Mouse (Mus musculus): ENCODE measurements around the gene Tle4.
"Not testable (repeated sequence)": the region's sequence is repeated elsewhere in the genome, so short reads cannot be mapped to it uniquely, and the experiment has no call there.

The Tle4 gene

DNA sequence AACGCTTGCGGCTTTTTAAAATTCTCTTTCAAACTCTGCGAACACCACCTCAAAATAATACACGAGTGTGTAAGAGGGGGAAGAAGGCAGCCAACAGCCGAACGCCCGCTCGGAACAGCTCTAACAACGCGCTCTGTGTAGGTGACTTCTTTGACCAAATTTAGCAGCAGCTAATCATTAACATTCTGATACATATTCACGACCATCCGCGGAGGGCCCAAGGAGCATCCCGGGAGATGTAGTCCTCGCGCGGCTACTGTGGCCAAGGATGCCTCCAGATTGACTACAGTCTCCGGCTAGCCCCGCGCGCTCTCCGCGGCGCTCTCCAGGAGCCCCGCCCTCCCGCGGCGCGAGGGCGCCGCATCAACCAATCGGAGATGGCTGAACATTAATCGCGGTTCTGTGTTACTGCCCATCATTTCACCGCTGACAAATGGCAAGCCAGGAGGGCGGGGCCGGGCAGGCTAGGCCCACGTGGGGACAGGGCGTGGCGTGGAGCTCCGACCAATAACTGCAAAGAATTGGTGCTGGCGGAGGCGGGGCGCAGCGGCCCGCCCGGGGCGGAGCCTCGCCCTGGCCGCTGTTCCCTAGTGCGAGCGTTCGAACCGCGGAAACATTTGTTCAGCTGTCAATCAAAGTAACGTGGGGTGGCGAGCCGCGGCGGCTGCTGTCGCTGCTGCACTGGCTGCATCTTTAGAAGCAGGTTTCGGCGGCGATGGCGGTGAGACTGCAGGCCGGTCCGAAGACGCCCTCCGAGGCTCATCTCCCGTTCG is at the start of gene Tle4:
Gene Tle4, minus strand, starts transcription at position 135 of the 773 bp plus-strand sequence.
- DNase-seq (ENCODE audit: low spot score) = peak; percentile 100

DNA sequence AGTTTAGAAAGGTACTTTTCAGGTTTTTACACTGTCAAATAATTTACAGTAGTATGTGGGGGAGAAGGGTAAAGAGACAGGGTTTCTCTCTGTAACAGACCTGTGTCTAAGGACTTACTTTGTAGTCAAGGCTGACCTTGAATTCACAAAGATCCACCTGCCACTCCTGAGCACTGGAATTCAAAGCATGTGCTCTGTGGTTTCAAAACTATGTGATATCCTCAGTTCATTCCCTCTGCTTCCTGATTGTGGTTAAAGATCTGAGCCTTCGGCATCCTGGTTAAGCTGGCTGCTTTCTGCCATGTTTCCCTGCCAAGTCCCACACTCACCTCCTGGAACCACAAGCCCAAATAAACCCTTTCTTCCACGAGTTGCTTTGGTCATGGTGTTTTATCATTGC is 47.8 kb upstream of the Tle4 start:
- no peak for DNase-seq (ENCODE audit: low spot score)

DNA sequence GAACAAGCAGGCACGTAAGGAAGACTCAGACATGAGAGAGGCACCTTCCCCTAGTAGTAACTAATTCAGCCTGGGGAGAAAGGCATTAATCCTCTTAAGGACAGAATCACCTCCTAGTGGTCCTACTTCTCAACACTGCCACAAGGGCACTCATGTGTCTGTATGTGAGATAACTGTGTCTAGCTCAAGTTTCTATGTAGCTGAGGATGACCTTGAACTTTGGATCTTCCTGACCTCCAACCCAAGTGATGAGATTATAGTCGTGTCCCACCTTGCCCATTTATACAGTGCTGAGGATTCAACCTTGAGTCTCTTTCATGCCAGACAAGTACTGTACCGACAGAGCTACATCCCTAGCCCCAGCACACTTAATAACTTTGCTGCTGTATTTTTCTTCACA is 46.9 kb upstream of the Tle4 start:
- no peak for DNase-seq (ENCODE audit: low spot score)

DNA sequence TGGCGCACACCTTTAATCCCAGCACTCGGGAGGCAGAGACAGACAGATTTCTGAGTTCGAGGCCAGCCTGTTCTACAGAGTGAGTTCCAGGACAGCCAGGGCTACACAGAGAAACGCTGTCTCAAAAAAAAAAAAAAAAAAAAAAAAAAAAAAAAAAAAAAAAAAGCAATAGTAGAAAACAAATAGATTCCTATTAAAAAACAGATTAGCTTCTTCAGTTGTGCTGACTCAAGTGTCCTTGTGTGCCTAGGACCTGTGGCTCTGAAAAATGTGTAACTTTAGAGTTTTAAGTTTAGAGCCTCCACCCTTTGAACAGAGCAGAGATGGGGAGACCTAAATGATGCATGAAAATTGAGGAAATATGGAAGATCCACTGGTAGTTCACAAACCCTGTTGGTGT is 45.2 kb upstream of the Tle4 start:
- not testable (repeated sequence) for DNase-seq (ENCODE audit: low spot score)

DNA sequence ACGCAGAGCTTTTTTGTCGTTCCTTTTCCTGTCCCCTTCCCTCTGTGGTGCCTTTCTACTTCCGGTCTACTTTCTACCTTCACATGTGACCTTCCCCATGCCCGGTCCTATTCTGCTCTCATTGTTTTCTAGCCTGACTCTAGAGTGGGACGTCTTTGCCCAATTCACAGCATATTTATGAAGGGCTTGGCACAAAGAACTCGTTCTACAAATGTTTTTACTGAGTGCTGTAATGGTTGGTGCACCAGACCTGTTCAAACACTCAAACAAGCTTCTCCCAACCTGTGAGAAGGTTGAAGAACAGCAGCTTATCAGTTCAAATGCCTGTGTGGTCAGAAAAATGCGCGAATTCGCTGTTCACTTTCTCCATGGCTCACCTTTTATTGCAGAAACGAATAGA is 44.8 kb upstream of the Tle4 start:
- DNase-seq (ENCODE audit: low spot score) = no peak

DNA sequence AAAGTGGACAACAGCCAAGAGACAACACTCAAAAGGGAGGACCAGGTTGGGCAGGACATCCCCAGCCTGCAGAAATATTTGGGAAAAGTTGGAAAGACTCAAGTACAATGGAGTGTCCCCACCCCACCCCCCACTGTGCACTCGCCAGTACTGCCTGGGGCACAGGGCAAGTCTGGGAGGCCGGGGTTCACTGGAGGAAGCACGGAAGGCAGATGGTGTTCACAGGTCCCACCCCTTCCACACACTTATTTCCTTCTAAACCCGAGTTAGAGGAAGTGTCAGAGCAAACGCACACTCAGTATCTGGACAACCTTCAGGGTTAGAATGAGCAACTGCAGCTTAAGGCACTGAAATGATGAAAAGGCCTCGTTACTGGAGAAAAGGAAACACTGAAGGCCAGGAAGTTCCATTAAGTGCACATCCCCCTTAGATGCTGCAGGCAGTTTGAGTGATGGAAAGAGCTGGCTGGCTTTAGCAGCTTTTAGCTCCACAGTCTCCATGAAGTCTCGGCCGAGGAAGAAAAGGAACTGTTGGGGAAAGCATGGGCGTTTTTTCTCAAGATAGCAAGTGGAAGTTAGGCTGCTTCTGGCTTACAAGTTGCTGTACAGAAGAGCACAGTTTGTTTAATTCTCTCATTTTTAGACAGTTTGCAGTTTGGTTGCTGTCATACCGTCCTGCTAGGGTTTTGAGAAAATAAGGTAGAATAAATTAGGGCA is 37.5 kb upstream of the Tle4 start:
- DNase-seq (ENCODE audit: low spot score) = peak; percentile 44

DNA sequence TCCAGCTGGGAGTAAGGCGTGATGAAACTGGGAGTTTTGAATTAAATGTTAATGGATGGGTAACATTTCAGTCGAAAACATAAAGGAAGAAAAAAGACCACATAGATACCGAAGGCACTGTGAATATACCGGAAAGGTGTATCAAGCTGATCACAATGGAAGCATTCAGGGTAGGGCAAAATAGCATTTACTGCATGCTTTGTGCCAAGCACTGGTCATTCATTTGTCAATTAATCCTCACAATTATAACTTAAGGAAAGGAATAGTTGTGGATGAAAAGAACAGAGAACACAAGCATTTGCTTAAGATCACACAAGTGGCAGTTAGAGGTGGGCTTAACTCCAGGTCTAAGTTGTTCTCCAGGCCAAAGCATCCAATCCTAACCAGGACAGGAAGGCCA is 25.5 kb upstream of the Tle4 start:
- no peak for DNase-seq (ENCODE audit: low spot score)

DNA sequence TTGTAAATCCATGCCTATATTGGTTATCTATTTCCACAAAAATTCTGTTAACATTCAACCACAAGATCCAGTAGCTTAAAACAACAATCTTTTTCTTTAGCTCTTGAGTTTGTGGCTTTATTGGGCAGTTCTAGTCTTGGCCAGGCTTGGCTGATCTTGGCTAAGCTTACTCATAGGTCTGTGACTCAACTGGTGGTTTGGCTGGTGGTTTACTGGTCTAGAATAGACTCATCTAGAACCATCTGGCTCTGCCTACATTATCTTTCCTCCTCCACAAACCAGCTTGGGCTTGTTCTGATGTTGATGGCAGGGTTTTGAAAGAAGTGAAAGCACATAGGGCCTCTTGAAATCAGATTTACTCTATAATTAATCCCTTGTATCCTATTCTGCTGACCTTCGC is 22.7 kb upstream of the Tle4 start:
- DNase-seq (ENCODE audit: low spot score) = no peak

DNA sequence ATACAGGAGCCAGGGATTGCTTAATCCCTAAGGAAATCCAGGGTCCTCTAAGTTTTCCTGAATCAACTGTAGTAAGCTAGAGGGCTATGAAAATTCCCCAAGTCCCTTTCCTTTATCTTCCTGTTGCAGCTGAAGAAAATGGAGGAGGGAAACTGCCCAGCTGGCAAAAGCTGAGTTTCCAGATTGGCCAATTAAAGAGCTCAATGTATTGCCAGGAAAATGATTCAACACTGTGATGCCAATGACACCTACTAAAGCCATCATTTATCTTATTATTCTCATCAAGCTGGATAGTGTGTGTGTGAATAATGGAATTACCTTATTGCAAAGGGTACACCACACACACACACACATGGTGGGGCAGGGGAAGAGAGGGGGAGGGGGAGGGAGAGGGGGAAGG is 22.0 kb upstream of the Tle4 start:
- DNase-seq (ENCODE audit: low spot score) = no peak

DNA sequence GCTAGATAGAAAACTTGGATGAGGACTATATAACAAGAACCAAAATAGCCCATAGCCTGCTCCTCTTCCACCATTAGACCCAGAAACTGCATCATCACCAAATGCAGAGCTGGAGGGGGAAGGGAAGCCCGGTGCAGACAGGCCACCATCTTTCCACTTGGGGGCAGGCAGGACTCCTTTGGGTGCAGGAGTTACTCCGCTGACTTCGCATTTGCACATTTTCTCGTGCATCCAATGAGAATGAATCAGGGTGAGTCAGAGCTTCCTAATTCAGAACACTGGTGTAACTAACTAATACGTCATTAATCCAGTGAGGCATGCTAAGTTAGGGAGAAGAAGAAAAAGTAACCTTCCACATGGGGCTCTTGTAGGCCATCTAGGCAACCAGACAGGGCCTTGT is 17.0 kb upstream of the Tle4 start:
- DNase-seq (ENCODE audit: low spot score) = no peak

DNA sequence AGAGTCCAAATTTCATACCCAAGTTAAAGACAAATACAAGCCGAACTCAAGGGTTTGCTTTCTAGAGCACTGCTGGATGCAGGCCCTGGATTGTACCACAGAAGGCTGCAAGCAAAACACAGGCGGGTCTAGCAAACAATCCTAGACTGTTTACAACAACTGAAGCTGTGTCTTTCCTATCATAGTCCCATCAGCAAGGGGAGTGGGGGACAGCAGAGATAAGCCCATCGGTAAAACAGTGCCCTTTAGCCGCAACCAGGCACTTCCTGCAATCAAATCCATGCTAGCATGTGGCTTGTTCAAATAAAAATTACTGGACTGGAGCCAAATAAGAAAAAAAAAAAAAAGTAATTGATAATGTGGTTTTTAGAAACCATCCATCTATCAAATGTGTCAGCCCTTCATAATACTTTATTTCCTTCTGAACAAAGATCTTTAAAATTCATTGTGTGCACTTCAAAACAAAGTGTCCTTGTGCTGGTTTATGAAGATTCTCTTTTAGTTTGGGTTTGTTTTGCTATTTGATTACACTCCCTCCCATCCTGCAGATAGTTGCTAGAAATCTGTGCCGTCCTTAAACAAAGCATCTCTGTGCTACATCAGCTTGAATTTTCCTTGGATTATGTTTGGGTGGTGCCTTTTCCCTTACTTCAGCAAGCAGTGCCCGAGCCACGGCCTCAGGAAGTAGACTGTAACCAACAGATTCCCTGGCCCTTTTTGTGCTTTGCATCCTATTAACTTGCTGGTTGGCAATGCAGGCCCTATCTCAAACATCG is 12.9 kb upstream of the Tle4 start:
- DNase-seq (ENCODE audit: low spot score) = no peak

DNA sequence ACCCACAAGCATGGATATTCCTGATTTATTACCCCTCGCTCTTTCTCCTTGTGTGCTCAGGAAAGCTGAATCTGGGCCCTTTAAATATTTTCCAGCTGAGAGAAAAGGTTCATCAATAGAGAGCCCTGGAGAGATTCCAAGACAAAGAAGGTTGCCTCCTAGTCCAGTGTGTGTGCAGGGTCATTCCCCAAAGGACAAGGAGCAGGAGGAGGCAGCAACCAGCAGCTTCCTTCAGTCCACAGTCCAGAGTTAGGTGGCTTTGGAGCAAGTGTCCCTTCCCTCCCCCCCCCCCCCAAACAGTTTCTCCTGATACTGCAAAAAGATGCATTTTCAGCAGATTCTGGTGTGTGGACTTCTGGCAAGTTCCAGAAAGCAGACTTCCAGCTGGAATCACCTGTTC is 3.0 kb upstream of the Tle4 start:
- no peak for DNase-seq (ENCODE audit: low spot score)

DNA sequence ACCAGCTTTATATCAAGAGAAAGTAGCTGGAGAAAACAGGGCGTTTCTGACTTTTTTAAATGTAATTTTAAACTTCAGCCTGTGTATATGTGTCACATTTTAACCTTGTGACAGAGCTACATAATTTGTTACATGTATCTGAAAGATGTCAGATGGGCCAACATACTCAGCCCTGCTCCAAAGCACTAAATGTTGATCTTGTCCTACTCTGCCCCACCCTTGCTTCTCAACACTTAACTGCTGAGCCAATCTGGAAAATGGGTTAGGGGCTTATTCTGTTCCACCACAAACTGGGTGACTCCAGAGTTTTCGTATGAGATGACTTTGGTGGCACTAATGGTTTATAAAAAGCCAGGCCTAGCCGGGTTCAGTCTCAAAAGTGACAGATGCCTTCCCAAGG is 2.5 kb upstream of the Tle4 start:
- no peak for DNase-seq (ENCODE audit: low spot score)

DNA sequence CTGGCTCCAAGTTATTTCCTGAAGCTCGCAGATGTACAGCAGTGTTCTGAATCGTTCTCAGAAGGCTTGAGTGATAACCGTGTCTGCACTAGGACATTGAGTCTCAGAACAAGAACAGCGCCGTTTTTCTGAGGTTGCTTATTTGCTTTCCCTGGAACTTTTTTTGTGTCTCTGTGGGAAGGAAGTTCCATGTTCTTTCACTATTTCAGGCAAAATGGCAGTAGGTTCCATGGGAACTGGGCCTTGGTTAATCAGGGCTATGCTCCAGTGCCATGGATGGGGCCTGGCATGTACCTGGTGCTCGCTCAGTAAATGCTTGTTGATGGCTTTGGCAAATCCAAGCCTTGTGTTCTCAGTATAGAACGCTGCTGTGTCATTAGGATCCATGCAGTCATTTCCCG is 2.0 kb upstream of the Tle4 start:
- peak; percentile 34 for DNase-seq (ENCODE audit: low spot score)

DNA sequence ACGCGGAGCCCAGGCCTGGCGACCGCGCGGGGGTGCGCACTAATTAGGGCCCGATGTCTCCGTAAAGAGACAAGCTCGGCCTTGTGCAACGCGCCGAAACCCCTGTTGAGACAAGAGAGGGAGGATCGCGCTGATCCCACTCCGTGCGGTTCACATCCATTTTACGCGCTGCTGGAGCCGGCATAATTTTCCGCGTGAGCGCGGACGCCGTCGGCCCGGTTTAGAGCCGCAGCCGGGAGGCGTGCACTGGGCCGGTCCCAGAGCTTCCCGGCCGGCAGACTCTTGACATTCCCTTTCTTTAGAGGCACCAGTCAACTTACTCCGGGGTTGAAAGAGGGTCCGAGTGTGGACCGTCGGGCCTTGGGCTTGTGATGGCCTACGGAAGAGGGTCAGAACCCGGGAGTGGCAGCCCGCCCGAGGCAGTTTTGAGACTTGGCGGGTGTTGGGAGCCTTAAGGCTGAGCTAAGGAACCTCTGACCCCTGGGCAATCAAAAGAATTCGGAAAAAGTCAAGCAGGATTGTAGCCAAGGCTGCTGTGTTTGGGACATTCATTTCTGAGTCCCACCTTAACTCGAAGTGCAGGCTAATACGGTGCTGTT is 938 bp upstream of the Tle4 start:
- no peak for DNase-seq (ENCODE audit: low spot score)

DNA sequence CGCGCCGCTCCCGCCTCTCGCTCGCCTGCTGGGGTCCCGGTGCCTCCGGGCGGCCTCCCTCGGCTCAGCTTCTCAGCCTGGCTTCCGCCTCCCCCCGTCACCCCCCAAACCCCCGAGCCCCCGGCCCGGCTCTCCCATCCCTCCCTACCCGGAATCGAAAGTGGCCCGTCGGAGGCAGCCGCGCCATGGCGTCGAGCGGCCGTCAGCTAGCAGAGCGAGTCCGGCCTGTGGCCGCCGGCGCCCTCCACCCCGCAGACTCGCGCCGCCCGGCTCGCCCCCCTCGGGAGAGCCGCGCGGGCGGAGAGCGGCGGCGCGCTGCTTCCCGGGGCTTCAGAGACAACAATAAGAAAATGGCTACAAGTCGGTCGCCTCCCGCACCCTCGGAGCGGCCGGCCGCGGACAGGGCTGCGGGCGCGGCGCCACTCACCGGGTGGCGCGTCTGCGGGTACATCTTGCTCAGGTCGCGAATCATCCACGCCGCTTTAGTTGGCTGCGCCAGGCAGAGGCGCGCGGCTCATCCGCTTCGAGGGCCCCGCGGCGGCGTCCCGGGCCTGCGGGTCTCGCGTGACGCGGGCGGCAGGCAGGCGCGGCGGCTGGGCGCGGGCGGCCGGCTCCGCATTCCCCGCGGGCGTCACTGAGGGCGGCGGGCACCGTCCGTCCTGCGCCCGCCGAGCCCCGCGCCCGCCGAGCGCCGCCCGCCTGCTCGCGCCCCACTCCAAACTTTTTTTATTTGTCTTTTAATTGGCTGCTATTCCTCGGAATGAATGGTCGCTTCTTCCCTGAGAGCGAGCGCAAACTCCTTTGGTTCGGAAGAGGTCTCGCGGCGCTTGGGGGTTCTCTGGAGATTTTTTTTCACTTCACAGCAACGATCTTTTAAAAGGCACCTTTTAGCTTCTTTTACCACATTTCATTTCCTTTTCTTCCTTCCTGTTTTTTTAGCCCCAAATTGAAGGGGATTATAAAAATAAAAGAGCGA is 622 bp downstream of the Tle4 start:
- peak; percentile 77 for DNase-seq (ENCODE audit: low spot score)

DNA sequence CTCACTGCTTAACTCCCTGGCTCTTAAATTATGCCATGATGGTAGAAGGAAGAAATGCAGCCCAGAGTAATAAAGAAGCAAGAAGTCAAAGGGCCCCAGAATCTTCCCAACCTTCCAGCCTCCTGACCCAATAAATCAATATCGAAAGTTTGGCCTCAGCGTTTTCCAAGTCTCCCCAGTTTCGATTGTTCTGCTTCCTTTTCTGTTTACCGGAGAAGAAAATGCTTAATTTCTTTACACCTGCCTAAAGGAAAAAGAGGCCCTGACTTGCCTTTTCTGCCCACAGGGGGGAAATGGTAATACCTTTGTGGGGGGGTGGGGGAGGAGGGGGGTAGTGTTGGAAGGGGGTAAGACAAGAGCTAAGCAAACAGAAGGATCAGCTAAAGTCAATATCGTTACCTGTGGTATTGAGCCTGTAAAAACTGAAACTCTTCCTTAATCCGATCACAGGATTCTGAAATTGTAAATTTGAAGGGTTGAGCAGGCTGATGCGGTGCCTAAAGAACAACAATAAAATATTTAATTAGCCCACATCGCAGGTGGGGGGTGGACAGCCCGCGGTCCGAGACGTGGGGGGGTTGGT is 1.4 kb downstream of the Tle4 start:
- DNase-seq (ENCODE audit: low spot score) = peak; percentile 55

DNA sequence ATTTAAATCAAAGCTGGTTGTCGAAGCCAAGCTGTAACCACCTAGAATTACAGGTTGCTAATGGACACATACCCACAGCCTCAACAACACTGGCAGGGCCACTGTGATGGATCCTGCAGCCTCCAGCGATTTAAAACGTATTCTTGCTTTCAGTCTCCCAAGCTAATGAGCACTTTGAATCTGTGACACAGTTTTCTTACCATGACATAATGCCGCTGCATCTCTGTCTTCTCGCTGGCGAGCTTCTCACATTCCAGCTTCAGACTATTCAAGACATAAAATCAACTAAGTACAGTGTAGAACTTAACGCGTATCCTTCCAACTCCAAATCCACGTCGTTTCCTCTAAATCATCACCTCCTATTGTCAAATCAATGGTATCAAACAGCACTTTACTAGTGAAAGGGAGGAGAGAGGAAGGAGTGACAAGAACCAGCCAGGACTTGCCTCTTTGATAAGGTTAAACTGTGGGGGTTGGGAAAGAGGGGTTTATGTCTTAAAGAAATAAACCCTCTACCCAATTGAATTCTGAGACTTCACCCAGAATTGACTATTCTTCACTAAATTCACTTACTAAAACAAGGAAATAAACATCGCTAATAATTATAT is 2.4 kb downstream of the Tle4 start:
- peak; percentile 59 for DNase-seq (ENCODE audit: low spot score)

DNA sequence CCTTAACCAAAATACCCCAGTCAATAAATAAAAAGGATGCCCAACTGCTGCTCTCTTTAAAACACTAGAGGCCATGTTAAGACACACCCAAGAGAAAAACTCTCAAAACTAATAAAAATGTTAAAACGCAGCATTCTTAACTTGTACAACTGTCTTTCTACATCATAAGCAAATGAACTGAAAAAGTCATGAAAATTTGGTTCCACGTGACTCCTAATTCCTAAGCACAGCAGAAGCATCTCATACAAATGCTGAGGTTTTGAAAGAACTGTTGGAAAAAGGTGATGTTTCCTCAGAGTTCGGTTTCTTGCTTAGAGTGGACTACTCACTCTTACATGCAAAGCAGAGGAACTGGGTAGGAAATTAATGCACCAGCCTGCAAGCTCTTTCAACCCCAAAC is 3.3 kb downstream of the Tle4 start:
- DNase-seq (ENCODE audit: low spot score) = no peak

DNA sequence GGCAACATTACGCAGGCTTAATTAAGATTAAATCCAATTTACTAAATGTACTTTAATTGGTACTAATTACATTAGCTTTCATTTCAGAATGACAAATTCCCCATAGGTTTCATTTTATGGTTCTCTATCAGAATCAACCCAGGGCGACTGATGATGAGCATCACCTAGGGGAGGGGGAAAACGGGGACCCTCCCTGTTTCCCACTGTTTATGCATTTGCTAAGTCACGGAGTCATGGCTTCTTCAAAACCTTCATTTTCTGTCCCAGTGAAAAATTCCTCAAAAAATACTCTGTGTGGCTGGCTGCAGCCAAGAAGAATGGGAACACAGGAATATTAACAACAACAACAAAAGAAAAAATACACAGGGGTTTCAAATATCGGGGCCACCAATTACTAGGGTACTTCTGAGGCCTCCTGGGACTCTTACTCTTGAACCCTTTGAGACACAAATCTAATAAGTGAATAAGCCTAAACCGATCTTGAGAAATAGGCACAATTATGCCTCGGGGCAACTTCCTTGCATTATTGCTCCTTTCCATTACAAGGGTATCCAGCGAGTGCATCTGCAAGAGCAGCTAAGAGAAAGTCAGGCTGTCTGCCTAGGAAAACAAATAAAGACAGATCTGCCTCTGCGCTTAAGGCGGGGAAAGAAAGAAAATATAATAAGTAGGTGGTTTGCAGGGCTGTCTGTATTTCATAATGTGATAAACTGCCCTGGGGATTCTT is 5.9 kb downstream of the Tle4 start:
- no peak for DNase-seq (ENCODE audit: low spot score)

Data from embryo, embryonic 10.5 days (tissue).